Mouse (Mus musculus) MEL (cell line): ENCODE results near the gene Gm13889.

Source experiments
- CTCF ChIP-seq, 3 experiments: IDR thresholded peaks in 2 of 3; conservative IDR thresholded peaks in 1 of 3; 2 replicates each; pipeline ENCODE4 v1.5.1; 2011 to 2012; ENCODE audit warnings: low read length in 3 of 3, low read depth in 2 of 3, mild to moderate bottlenecking in 2 of 3, improper control_type of control experiment in 1 of 3, inconsistent platforms in 1 of 3, mixed read lengths in 1 of 3, moderate library complexity in 1 of 3; ENCODE audit not compliant: control insufficient read depth in 1 of 3, insufficient read depth in 1 of 3, poor library complexity in 1 of 3, severe bottlenecking in 1 of 3
- EP300 ChIP-seq, 2 experiments: IDR thresholded peaks; 2 replicates each; pipeline ENCODE4 v1.6.1; 2011; ENCODE audit warnings: improper control_type of control experiment in 2 of 2, low read length in 2 of 2, low read depth in 1 of 2, mild to moderate bottlenecking in 1 of 2
- GATA1 ChIP-seq: IDR thresholded peaks from 2 replicates; pipeline ENCODE4 v1.6.1; 2011; ENCODE audit warnings: low read depth, low read length, improper control_type of control experiment
- HCFC1 ChIP-seq: IDR thresholded peaks from 2 replicates; pipeline ENCODE4 v1.6.1; 2012; ENCODE audit warnings: low read depth, mild to moderate bottlenecking, inconsistent platforms, low read length, improper control_type of control experiment, moderate library complexity
- MAX ChIP-seq: IDR thresholded peaks from 2 replicates; pipeline ENCODE4 v1.6.1; 2011; ENCODE audit warnings: low read length, improper control_type of control experiment
- POLR2A ChIP-seq, 2 experiments: IDR thresholded peaks; 2 replicates each; pipeline ENCODE4 v1.6.1; 2011 to 2012; ENCODE audit warnings: low read length in 2 of 2, mild to moderate bottlenecking in 2 of 2, control low read depth in 1 of 2, improper control_type of control experiment in 1 of 2, low read depth in 1 of 2, moderate library complexity in 1 of 2; ENCODE audit not compliant: control insufficient read depth in 1 of 2, insufficient read depth in 1 of 2, poor library complexity in 1 of 2
- SIN3A ChIP-seq: IDR thresholded peaks from 2 replicates; pipeline ENCODE4 v1.6.1; 2012; ENCODE audit warnings: low read length, improper control_type of control experiment, inconsistent platforms
- UBTF ChIP-seq: IDR thresholded peaks from 2 replicates; pipeline ENCODE4 v1.6.1; 2012; ENCODE audit warnings: low read depth, mild to moderate bottlenecking, inconsistent platforms, low read length, improper control_type of control experiment, moderate library complexity, borderline replicate concordance; ENCODE audit not compliant: insufficient read depth
- USF1 ChIP-seq: IDR thresholded peaks from 2 replicates; pipeline ENCODE4 v1.6.1; 2014; ENCODE audit warnings: low read depth, mild to moderate bottlenecking, inconsistent platforms, low read length, improper control_type of control experiment, moderate library complexity
- USF2 ChIP-seq, 2 experiments: IDR thresholded peaks; 2 replicates each; pipeline ENCODE4 v1.6.1; 2011 to 2012; ENCODE audit warnings: improper control_type of control experiment in 2 of 2, low read length in 2 of 2, borderline replicate concordance in 1 of 2, inconsistent platforms in 1 of 2, low read depth in 1 of 2, mild to moderate bottlenecking in 1 of 2; ENCODE audit not compliant: insufficient read depth in 1 of 2

DNA sequence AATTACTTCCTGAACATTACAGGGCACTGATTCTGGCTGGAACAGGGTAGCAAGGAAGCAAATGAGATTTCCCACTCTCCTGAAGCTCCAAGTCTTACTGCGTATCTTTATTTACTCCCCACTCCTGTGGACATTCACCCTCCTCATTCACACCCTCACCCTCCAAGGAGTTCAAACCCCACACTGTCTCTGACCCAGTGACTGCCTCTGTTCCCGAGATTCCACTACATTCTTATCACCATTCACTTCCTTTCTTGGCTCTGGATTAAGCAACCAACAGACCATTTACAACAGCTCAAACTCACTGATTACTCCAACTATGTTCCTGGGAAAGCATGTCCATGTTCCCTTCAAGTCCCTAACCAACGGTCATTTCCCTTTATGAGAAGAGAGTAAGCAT lies 34.3 kb upstream of the Gm13889 start:
- TF ChIP-seq CTCF (IDR thresholded peaks at IDR 0.05 in 2 of 3, conservative IDR thresholded peaks at IDR 0.05 in 1 of 3; ENCODE audit: control insufficient read depth in 1 of 3, insufficient read depth in 1 of 3, low read depth in 2 of 3, low read length in 3 of 3, poor library complexity in 1 of 3, severe bottlenecking in 1 of 3) = no peak
- TF ChIP-seq USF1 = no peak
- no peak for TF ChIP-seq UBTF
- TF ChIP-seq HCFC1 = no peak
- TF ChIP-seq MAX = no peak
- TF ChIP-seq POLR2A (IDR thresholded peaks at IDR 0.05; ENCODE audit: control insufficient read depth in 1 of 2, insufficient read depth in 1 of 2, low read depth in 1 of 2, low read length in 2 of 2, poor library complexity in 1 of 2) = no peak
- TF ChIP-seq EP300 (IDR thresholded peaks at IDR 0.05; ENCODE audit: low read depth in 1 of 2, low read length in 2 of 2) = no peak
- no peak for TF ChIP-seq USF2 (IDR thresholded peaks at IDR 0.05; ENCODE audit: borderline replicate concordance in 1 of 2, insufficient read depth in 1 of 2, low read depth in 1 of 2, low read length in 2 of 2)
- no peak for TF ChIP-seq GATA1
- no peak for TF ChIP-seq SIN3A
